Mouse (Mus musculus) right cerebral cortex, postnatal 4 days (tissue): ENCODE data around the gene Elobl.
"Not testable (repeated sequence)": the region's sequence is repeated elsewhere in the genome, so short reads cannot be mapped to it uniquely, and the experiment has no call there.

Source experiments
- DNase-seq: peaks from one replicate; pipeline ENCODE4 v3.0.0-alpha.2; 2022

Elobl gene

GRCm38 (mm10) chr11:88966881-88967361 is at the start of gene Elobl:
Gene Elobl, minus strand, starts transcription at chr11:88966931.
- DNase-seq, result no peak

- DNase-seq, result no peak
Observed at GRCm38 (mm10) chr11:89012241-89012640, 45.5 kb upstream of the Elobl start.

- DNase-seq, result no peak
Observed at GRCm38 (mm10) chr11:89009496-89009895, 42.8 kb upstream of the Elobl start.

GRCm38 (mm10) chr11:89009066-89009465 is 42.3 kb upstream of the Elobl start:
- no peak for DNase-seq

GRCm38 (mm10) chr11:89007582-89007981 is 40.9 kb upstream of the Elobl start:
- no peak for DNase-seq

- DNase-seq, result no peak
Observed at GRCm38 (mm10) chr11:89006404-89006803, 39.7 kb upstream of the Elobl start.

- no peak for DNase-seq
Observed at GRCm38 (mm10) chr11:89005473-89005872, 38.7 kb upstream of the Elobl start.

- DNase-seq, result no peak
Observed at GRCm38 (mm10) chr11:89003726-89004125, 37.0 kb upstream of the Elobl start.

GRCm38 (mm10) chr11:89003078-89003477 is 36.3 kb upstream of the Elobl start:
- no peak for DNase-seq

GRCm38 (mm10) chr11:89002621-89003020 is 35.9 kb upstream of the Elobl start:
- DNase-seq, result no peak

- DNase-seq, result no peak
Observed at GRCm38 (mm10) chr11:89002068-89002467, 35.3 kb upstream of the Elobl start.

- no peak for DNase-seq
Observed at GRCm38 (mm10) chr11:89001569-89001968, 34.8 kb upstream of the Elobl start.

GRCm38 (mm10) chr11:89000527-89000819 is 33.7 kb upstream of the Elobl start:
- no peak for DNase-seq

- DNase-seq, result no peak
Observed at GRCm38 (mm10) chr11:88999723-89000526, 33.2 kb upstream of the Elobl start.

GRCm38 (mm10) chr11:88998974-88999722 is 32.4 kb upstream of the Elobl start, which contains the start of gene Trim25:
Gene Trim25, plus strand, starts transcription at chr11:88999376.
- peak; percentile 41 for DNase-seq

GRCm38 (mm10) chr11:88998406-88998805 is 31.7 kb upstream of the Elobl start:
- no peak for DNase-seq

- not testable (repeated sequence) for DNase-seq
Observed at GRCm38 (mm10) chr11:88997343-88997742, 30.6 kb upstream of the Elobl start.

- no peak for DNase-seq
Observed at GRCm38 (mm10) chr11:88996427-88996826, 29.7 kb upstream of the Elobl start.

GRCm38 (mm10) chr11:88995616-88996015 is 28.9 kb upstream of the Elobl start:
- no peak for DNase-seq

- DNase-seq, result no peak
Observed at GRCm38 (mm10) chr11:88994492-88994891, 27.8 kb upstream of the Elobl start.

GRCm38 (mm10) chr11:88993625-88994024 is 26.9 kb upstream of the Elobl start:
- no peak for DNase-seq

GRCm38 (mm10) chr11:88993186-88993585 is 26.5 kb upstream of the Elobl start:
- no peak for DNase-seq

GRCm38 (mm10) chr11:88989530-88989929 is 22.8 kb upstream of the Elobl start:
- DNase-seq, result no peak

- DNase-seq, result no peak
Observed at GRCm38 (mm10) chr11:88988956-88989355, 22.2 kb upstream of the Elobl start.
